Mouse (Mus musculus) adrenal gland, postnatal 10 days (tissue): Measurements from ENCODE around the gene Fen1. TPM values are rescaled to one million over a fixed set of nuclear protein-coding genes. Genes with fewer than 3 reads are reported as not detected.
"Not testable (repeated sequence)": the region's sequence is repeated elsewhere in the genome, so short reads cannot be mapped to it uniquely, and the experiment has no call there.

Experiments used
- DNase-seq: peaks from one replicate; pipeline ENCODE4 v3.0.0; 2021; ENCODE audit warnings: mixed read lengths
- total RNA-seq, 2 experiments: library from RNA; stranded (reverse); gene quantifications; 2 replicates each; pipeline ENCODE4 v1.2.3; 2021

The Fen1 gene
- total RNA-seq, 2 experiments from 2014 or later, result 20.7 to 21.9 TPM

- DNase-seq, result no peak
Measured at GRCm38 (mm10) chr19:10182142-10182541, 21.8 kb downstream of the Fen1 start.

- DNase-seq, result no peak
Measured at GRCm38 (mm10) chr19:10181225-10181624, 22.7 kb downstream of the Fen1 start.

- DNase-seq, result no peak
Measured at GRCm38 (mm10) chr19:10176941-10177372, 27.0 kb downstream of the Fen1 start.

GRCm38 (mm10) chr19:10176477-10176876, 27.5 kb downstream of the Fen1 start:
- no peak for DNase-seq

- no peak for DNase-seq
Measured at GRCm38 (mm10) chr19:10174956-10175355, 29.0 kb downstream of the Fen1 start.

GRCm38 (mm10) chr19:10173844-10174539, 30.0 kb downstream of the Fen1 start:
- no peak for DNase-seq

GRCm38 (mm10) chr19:10173116-10173718, 30.8 kb downstream of the Fen1 start:
- DNase-seq, result no peak

GRCm38 (mm10) chr19:10171846-10172245, 32.1 kb downstream of the Fen1 start:
- no peak for DNase-seq

GRCm38 (mm10) chr19:10171359-10171758, 32.6 kb downstream of the Fen1 start:
- no peak for DNase-seq

- no peak for DNase-seq
Measured at GRCm38 (mm10) chr19:10170466-10170865, 33.5 kb downstream of the Fen1 start.

GRCm38 (mm10) chr19:10169692-10170330, 34.2 kb downstream of the Fen1 start:
- DNase-seq, result not testable (repeated sequence)

GRCm38 (mm10) chr19:10169179-10169578, 34.8 kb downstream of the Fen1 start:
- no peak for DNase-seq

- no peak for DNase-seq
Measured at GRCm38 (mm10) chr19:10168441-10168840, 35.5 kb downstream of the Fen1 start.

- DNase-seq, result no peak
Measured at GRCm38 (mm10) chr19:10167951-10168350, 36.0 kb downstream of the Fen1 start.

GRCm38 (mm10) chr19:10167112-10167511, 36.9 kb downstream of the Fen1 start:
- no peak for DNase-seq

- DNase-seq, result not testable (repeated sequence)
Measured at GRCm38 (mm10) chr19:10165928-10166327, 38.0 kb downstream of the Fen1 start.

- no peak for DNase-seq
Measured at GRCm38 (mm10) chr19:10163896-10164295, 40.1 kb downstream of the Fen1 start.

- no peak for DNase-seq
Measured at GRCm38 (mm10) chr19:10157725-10158124, 46.2 kb downstream of the Fen1 start.

GRCm38 (mm10) chr19:10149189-10149588, 54.8 kb downstream of the Fen1 start:
- no peak for DNase-seq
